Mouse (Mus musculus): ENCODE measurements around the gene Gjb4.

DNA sequence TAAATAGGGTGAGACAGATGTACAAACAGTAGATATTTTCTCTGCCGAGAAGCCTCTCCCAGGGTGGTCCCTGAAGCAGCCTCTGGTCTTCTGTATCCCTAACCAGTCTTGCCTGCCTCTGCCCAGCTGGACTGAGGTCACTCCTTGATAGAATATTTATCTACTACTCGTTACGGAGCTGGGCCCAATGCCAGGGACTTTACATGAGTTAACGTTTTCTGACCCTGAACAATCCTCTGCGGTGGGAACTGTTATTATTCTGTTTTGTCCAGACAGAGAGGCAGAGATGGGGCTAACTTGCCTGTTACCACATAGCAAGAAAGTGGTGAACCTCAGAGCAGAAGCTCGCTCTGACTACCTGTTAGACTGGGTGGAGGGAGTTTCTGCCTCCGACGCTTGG is 19.6 kb upstream of the Gjb4 start:
- TF ChIP-seq POLR2A (IDR thresholded peaks at IDR 0.05; ENCODE audit: extremely low read depth, insufficient read depth, low read length): no peak
- no peak for TF ChIP-seq CTCF (IDR thresholded peaks at IDR 0.05; ENCODE audit: low read depth, low read length)

Measured in liver, adult 2 months (tissue).